Mouse (Mus musculus) c-Kit-positive CD71-positive TER-119-positive erythroid progenitor cells, embryonic 14.5 days (primary cell): Measurements from ENCODE around the gene Atg7.
"Not testable (repeated sequence)": the region's sequence is repeated elsewhere in the genome, so short reads cannot be mapped to it uniquely, and the experiment has no call there.

Experiments
- DNase-seq: peaks from one replicate; pipeline ENCODE4 v3.0.0-alpha.2; 2013; ENCODE audit warnings: low spot score

Atg7 gene

DNA sequence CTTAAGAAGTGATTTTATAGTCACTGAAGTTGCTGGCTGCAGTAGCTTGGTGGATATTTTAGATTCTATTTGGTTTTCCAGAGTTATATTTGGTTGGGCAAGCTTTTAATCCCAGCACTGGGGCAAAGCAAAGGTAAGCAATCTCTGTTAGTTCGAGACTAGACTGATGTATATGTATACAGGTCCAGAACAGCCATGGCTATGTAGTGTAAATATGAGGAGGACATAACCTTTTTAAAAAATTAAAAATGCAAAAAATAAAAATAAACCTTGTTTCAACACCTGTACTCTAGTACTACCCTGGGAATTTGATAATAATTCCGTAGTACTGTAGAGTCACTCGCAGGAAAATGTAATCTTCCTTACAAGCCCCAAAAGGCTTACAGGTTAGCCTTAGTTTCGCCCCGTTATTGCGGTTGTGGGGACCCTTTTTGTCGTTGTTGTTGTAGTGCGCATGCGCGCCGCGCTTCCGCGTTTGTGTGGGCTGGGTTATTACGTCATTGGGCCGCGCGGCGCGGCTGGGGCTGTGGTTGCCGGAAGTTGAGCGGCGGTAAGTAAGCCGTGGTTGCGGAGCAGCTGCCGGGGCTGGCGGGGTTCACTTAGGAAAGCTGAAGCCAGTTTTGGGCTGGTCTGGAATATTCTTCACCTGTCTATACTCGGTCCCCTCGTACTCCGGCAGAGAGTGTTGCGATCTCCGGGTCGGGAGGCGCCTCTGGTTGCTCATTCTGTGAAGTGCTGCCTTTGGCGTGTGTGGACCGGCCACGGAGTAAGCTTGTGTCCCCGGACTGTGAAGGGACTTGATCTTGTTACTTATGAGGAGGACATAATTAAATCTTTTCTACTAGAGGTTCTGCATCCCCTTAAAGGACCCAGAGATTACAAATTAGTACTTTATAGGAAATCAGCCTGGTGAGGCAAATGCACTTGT is at the start of gene Atg7:
Gene Atg7, plus strand, starts transcription at position 497 of the 928 bp plus-strand sequence.
- DNase-seq, result peak; percentile 94

DNA sequence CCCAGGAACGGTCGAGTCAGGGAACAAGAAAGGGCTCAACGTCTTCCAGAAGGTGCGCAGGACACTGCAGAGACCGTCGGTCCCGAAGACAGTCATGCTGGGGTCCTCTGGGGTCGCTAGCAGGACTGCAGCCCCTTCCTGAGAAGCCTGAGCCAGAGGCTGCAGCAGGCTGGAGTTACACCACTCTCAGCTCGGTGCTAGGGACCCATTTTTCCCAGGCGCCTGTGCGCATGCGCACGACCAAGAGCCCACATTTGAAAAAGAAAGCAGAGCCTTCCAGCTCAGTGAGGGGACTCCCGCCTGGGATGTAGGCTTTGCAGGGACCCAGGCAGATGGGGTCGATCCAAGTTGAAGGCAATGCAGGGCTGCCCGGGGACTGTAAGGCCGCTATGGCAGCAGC is 28.8 kb upstream of the Atg7 start:
- not testable (repeated sequence) for DNase-seq

DNA sequence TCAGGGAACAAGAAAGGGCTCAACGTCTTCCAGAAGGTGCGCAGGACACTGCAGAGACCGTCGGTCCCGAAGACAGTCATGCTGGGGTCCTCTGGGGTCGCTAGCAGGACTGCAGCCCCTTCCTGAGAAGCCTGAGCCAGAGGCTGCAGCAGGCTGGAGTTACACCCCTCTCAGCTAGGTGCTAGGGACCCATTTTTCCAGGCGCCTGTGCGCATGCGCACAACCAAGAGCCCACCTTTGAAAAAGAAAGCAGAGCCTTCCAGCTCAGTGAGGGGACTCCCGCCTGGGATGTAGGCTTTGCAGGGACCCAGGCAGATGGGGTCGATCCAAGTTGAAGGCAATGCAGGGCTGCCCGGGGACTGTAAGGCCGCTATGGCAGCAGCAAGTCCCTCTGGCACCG is 9.0 kb upstream of the Atg7 start:
- DNase-seq, result not testable (repeated sequence)

DNA sequence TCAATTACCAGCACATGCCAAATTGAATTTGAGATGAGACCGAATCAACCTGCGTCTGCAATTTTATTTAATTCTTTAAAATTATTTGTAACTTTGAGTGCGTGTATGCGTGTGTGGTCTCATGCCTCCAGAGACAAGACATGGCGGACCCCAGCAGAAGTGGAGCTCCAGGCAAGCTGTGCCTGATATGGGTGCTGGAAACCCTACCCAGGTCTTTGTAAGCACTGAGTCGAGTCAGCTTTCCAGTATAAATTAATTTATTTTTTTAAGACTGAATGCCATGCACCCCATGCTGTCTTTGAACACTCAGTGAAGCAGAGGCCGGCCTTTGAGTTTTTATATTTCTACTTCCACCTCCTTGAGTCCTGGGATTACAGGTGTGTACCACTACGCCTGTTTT is 819 bp downstream of the Atg7 start:
- DNase-seq, result no peak

DNA sequence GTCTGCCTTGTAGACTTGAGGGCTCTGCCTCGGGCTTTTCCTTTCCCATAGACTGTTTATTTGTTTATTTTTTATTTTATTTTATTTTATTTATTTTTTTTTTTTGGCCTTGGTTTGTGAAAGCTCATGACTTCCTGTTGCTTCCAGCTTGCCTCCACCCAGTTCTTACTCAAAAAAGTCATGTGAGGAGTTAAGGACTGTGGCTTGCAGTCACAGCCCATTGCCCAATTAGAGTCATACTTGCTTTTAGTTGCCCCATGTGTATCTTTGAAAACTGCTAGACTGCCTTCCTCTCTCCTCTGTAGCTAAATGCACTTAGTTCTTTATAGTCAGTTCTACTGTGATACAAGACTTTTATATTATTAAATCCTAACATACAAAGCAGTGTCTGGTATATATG is 1.6 kb downstream of the Atg7 start:
- DNase-seq, result no peak

DNA sequence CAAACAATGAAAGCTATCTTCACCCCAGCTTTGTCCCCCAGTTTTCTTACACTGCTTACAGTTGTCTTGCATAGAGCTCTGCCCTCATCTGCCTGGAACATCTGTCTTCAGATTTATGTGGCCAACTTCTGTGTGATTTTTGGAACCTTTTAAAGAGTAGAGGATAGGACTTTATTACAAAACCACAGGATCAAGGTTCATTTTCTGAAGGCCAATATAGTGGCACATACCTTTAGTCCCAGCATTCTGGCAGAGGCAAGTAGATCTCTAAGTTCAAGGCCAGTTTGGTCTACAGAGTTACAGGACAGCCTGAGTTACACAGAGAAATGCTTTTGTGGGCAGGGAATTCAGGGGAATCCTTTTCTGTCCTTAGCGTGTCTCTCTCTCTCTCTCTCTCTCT is 3.3 kb downstream of the Atg7 start:
- DNase-seq, result no peak

DNA sequence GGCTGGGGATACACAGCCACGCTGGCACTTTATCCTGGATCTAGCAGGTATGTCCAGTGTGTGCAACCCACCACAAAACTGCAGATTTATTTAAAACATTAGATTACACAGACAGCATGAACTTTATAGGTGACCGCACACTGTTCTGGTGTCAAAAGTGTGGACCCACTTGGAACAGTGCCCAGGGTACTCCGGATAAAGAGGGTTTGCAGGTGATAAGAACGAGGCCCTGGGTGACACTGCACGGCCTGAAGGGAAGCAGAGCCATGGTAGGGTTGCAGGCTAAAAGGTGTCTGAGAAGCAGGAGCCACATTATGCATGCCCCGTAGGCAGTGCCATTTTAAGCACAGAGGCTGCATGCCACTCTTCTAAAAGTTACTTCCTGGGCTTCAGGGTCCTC is 4.1 kb downstream of the Atg7 start:
- no peak for DNase-seq

DNA sequence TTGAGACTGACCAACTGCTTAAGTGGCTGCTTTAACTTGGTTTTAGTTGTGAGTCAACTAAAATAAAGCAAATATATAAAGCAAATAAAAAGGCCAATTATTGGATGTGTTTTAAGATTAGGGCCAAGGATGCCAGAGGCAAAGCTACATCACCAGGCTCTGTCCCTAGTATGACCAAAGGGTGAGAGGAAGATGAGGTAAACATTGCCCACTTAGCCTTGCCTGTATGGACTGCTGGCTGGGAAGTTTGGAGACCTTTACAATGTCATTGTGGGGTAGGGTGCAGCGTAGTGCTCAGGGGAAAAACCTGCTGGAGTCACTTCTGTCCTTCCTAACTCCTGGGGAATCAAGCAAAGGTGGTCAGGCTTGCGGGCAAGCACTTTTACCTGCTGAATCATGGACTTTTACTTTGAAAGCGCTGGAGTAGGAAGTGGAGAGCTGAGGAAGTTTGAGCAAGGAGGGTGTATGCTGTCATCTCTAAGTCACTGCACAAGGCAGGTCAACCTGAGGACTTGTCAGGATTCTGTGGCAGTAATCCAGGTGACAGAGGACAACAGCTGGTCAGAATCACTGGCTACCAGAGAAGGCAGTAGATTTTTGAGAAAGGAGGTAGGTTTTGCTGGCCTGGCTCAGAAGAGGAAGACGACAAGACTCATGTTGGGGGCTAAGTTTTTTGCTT is 5.6 kb downstream of the Atg7 start:
- DNase-seq, result no peak

DNA sequence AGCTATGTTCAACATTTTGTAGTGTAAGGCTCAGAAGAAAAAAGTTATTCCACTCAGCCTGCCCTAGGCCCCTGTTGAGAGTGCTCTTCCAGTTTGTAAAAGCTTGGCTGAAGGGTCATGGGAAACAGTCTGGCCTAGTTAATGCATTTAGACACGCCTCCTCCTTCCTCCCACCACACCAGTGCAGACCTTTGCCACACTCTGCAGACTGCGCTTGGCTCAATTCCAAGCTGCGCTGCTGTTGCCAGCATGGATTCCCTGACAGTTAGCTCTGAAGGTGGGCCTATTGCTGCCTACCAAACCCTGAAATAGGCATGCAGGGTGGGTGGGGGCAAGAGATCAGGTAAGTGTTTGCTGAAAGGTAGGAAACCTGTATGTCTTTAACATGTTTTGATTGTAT is 9.3 kb downstream of the Atg7 start:
- no peak for DNase-seq

DNA sequence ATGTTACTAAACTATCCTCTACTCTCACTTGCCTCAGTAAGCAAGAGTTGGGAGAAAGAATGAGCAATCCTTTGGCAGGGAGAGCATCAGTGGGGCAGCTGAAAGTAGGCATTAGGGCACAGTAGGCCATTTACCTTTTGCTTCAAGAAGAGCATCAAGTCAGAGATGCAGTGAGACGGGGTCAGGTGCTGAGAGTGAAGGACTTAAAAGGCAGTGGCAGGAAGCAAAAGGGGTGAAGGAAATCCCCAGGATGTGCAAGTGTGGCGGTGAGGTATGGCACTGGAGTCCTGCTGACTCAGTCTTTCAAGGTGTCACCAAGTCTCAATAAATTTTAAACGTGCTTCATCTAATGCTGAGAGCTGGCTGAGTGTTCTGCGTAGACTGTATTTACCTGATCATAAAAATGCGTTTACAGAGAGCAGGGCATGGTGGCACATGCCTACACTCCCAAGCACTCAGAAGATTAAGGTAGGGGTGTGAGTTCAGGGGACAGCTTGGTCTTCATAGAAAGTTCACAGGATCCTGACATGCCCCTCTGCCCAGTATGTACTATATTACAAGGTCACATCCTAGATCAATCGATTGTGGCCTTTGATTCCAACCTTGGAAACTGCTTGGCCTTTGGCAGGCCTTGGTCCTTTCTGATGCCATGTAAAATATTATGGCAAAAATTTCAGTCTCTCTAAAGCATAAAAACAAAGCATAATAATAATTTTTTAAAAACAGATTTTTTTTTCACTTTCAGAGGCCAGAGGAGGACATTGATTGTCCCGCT is 14.1 kb downstream of the Atg7 start:
- no peak for DNase-seq

DNA sequence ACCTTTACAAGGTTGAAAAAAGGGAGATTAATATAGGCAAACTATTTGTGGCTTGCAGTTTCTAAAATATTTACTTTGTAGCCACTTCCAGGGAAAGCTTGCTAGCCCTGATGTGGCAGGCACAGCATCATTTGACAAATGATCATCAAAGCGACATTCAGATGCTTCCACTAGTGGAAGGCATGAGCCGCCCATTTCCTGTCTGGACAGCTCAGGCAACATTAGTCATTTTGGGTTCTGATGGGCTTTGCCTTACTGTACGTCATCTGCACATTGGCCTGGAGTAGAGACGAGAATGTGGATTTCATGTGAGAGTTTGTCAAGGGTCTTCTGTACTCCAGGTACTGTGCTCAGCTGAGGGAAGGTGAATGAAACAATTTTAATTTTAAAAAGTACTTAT is 14.9 kb downstream of the Atg7 start:
- no peak for DNase-seq

DNA sequence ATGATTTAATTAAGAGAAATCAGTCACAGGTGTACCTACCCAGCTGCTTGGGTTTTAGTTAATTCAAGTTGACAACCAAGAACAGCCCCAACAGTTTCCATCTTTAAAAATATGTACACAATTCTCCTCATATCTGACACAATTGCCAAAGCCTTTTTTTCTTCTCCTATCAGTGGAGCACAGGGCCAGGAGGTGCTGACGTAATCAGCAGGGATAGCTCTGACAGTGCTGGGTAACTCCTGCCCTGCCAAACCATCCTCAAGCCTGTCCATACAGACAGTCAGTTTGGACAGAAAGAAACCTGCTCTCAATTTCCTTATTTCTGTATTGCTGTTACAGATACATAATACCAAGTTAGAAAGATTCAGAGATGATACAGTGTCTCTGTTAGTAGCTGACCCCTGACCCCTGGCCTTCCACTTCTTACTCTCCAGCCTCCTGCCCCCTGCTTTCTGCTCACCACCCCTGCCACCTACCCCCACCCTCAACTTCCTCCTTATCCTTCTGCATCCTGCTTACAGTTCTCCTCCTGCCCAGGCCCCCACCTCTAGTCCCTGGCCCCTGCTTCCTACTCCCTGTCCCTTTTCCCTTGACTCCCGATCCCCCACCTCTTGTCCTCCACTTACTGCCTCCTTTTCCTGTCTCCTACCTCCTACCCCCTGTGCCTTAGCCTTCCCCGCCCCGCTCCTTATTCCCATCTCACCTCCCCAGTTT is 16.5 kb downstream of the Atg7 start:
- DNase-seq, result peak; percentile 76

DNA sequence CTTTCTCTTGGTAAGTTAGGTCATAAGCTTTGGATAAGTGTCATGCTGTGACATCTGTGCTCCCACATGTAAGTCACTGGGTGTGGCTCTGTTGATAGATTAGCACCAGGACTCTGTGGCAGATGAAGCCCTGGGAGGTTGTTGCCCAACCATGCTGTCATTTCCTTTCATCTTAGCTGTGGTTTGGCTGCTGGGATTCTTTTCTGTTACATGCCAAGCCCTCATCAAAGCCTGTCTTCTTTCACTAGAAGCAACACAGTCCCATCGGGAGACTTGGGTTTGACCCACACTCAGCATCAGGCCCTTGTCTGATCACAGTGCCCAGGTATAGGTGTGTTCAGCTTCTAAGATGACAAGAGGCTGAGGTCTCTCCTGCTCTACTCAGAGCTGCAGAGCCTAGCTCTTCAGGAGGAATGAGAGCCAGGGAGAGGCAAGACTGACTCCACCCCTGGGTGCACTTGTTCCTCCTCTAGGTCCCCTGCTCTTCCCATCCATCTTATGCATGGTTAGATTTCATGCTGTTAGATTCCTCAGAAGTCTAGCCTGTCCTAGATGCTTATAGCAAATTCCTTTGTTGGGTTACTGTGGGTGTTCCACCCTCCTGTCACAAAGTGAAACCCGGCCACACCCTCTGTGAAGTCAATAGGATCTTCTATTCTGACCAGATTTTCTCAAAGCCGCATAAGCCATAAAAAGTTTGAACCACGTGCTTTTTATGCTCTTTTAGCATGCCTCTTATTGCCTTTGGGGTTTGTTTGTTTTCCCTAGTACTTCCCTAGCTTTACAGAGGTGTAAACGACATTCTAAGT is 17.3 kb downstream of the Atg7 start:
- peak; percentile 74 for DNase-seq

DNA sequence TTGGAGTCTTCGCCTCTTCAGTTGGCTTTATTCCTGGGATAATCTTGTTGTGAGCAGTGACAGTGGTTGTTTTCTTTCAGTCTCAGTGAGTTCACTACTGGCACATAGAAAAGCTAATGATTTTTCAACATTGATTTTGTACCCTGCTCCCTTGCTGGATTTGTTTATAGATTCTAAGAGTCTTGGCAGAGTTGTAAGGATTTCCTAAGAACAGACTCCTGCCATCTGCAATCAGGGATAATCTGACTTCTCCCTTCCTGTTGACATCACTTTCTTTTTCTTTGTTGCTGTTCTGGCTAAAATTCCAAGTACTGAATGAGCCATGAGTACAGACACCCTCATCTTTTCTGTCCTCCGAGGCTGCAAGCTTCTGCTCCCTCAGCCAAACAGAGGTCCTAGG is 20.8 kb downstream of the Atg7 start:
- no peak for DNase-seq

DNA sequence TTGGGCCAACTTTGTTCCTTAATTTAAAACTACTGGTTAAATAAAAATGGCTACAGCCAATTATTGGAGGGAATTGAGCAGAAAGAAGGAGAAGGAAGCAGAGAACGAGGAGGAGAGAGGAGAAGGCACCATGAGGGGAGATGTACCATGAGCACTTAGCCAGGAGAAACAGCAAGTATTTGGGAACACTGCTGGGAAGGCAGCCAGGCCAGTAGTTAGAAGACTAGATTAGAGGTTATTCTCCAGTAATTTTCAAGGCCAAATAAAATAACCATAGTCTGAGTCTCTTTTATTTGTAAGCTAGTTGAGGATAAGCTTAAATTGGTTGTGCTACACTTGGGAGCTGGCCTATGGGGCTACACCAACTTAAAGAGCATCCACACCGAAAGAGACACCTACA is 21.8 kb downstream of the Atg7 start:
- no peak for DNase-seq

DNA sequence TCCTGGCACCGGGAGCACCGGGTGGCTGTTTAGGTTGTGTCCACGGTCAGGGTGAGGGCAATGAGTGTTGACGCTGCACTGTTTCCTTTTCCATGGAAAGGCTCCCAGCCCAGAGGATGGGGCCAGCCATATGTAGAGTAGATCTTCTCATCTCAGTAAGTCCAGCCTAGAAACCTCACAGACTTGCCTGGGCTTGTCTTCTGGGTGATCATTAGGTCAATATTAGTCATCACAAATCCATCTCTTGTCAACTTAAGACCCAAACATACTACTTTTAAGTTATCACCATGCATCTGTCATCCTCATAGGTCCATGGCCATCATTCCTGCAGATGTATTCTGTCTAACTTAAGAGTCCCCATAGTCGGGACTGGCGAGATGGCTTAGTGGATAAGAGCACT is 24.6 kb downstream of the Atg7 start:
- no peak for DNase-seq

DNA sequence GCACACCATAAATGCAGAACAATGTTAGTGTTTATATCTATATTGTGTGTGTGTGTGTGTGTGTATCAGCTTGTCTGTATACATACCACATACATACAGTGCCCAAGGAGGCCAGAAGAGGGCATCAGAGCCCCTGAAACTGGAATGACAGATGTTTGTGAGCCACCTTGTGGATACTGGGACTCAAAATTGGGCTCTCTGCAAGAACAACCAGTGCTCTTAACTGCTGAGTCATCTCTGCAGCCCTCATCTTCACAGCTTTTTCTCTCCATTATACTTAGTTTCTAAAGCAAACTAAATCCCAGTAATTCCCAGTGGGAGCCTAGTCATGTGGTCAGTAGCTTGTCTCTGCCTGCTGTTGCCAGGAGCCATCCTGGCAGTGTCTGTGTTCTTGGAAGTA is 31.9 kb downstream of the Atg7 start:
- DNase-seq, result no peak

DNA sequence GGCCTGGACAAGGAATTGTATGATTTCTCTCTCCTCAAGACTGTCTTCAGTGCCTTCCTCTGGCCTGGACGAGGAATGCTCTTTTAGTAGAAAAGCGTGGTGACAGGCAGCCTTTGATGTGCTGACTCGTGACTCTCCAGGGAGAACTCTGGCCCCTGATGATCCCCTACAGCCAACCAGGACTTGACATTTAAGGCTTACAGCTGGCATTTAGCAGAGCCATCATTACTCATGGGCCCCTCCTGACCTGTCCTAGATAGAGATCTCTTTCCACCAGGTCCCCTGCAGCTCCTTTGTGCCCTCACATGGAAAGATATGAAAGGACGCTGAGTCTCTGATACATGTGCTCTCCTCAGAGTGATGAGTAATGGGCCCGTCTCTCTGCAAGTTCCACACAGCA is 33.2 kb downstream of the Atg7 start:
- DNase-seq, result no peak

DNA sequence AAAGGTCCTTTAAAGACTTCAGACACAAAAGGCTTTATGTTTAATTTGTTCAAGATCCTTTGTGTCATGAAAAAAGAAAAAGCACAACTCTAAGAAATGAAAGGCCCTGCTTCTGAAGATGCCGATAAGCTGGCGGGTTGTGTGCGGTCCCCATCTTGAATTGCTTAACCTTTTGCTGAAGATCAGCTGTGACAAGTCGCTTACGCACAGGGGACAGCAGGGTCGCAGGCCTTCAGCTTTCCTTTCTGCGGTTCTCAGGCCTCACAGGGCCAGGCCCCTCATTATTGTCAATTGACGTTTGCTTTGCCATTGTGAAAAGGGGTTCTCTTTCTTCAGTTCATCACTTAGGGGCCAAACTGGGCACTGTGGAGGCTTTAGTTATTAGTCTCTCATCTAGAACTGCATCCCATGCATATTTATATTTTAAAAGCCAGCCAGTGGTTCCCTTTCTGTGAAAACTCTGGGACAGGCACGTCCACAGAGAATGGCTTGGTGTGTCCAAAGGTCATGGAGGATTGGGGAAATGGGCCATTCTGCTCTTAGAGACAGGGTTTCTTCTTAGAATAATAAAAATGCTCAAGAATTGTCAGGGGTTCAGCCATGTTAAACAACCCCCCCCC is 39.3 kb downstream of the Atg7 start:
- DNase-seq, result no peak

DNA sequence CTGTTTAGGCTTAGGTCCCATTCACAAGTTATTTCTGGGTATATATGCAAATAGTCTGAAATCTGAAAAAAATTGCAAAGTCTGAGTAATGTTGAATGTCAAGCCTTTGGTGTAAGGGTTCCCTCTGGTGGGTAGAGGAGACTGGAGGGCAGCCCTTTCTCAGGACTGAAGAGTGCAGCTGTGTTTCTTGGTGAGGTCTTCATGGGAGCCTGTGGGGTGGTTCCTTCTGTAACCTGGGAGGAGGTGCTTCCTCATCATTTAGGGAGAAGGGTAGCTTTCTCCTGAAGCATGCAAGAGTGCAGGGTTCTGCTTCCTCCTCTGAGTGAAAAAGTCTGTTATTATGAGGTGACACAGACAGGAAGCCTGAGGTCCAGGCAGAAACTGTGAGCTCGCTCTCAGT is 40.8 kb downstream of the Atg7 start:
- DNase-seq, result no peak

DNA sequence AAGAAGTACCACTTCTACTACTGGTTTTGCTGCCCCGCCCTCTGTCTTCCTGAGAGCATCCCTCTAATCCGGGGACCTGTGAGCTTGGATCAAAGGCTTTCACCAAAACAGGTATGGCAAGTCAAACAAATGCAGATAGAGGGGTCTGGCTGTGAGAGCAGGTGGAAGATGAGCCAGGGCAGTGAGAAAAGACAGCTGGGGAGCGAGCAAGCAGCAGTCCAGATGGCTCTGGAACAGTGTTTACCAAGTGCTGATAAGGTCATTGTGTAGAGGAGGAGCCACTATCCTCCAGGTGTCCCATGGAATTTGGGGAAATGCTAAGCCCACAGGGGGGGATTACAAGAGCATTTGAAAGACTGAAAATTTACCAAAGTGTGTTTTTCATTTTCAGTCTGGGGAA is 41.5 kb downstream of the Atg7 start:
- DNase-seq, result no peak
